Mouse (Mus musculus): ENCODE measurements around the gene Nsmf.

Gene Nsmf

DNA sequence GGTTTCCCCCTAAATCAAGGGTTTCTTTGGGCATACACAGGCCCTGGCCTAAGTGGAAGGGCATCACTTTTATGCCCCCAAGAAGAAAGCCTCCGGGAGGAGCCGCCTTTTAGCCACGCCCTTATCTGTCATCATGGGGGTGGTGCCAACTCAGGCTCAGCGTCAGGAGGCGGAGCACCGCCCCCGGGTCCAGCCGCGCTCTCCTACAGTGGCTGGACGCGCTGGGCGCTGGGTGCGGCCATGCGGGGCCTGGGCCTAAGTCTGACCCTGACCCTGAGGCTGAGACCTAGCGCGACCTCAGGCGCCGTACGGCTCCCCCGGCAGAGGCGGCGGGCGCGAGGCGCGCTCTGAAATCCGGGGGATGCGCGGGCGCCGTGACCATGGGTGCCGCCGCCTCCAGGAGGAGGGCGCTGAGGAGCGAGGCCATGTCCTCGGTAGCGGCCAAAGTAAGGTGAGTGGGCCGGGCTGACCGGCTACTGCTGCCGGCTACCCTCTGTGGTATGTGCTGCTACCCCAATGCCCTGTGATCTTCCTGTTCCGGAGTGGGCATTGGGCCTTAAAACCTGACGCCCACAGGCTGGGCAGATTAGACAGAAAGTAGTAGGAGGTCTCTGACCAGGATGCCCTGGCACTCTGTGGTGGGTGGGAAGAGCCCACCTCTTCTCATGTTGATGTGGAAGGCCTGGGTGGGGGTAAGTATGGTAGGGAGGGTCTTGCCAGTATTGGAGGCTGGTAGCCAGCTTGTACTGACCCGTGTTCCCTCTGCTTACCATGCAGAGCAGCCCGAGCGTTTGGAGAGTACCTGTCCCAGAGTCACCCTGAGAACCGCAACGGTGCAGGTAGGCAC, at the start of gene Nsmf:
TSS of gene Nsmf (plus strand) at position 135 of the 847 bp plus-strand sequence.
- peak; percentile 87 to 88 for DNase-seq

DNA sequence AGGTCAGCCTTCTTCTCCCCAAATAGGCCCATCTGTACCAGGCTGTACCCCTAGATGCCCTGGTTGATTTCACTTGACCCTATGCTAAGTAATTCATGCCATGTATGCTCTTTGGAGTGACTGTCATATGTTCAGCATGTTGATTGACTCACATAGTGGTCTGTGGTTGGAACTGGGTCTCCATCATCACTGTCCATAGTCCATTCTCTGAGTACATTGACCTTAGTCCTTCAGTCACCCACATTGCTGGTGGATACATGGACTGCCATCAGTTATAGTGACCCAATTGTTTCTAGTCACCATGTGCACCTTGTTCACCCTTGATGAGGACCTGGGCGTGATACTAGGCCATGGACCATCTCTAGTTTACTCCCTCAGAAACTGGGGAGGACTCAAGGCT, 47.4 kb upstream of the Nsmf start:
- no peak for DNase-seq

DNA sequence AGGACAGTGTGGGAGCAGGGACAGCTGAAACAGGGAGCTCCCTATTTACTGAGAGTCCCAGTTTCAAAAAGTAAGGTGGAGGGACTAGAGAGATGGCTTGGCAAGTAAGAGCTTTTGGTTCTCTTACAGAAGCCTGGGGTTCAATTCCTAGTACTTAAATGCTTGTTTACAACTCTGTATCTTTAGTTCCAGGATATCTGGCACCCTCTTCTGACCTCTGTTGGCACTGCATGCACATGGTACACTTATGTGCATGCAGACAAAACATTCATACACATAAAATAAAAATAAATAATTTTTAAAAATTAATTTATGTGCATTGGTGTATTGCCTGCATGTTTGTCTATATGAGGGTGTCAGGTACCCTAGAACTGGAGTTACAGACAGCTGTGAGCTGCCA, 45.9 kb upstream of the Nsmf start:
- peak; percentile 15 to 26 for DNase-seq

DNA sequence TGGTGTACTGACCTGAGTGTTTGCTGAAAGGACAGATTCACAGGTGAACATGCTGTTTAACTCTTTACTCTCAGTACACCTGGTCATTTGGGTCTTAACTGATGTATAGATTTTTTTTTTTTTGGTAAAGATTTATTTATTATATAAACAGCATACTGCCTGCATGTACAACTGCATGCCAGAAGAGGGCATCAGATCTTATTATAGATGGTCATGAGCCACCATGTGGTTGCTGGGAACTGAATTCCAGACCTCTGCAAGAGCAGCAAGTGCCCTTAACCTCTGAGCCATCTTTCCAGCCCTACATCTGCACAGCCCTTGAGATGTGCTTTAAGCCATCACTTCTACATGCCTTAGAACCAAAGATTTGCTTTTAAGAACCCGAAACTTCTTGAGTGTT, 31.5 kb upstream of the Nsmf start:
- no peak for DNase-seq

DNA sequence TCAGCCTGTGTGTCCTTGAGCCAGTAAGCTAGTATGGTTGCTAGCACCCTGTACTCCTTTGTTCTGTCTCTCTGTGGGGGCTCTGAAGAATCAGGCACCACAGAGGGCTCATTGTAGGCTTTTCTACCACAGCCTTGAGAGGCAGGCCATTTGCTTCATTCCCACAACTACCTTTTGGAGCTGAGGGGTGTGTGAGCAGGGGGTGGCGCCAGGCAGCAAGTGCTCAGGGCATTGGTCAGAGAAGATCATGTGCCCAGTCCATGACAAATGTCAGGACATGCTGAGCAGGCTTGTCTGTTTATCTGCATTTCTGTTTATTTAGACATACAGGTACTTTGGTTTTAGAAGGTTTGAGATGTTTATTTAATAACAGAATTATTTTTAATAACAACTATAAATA, 29.0 kb upstream of the Nsmf start:
- DNase-seq: no peak

DNA sequence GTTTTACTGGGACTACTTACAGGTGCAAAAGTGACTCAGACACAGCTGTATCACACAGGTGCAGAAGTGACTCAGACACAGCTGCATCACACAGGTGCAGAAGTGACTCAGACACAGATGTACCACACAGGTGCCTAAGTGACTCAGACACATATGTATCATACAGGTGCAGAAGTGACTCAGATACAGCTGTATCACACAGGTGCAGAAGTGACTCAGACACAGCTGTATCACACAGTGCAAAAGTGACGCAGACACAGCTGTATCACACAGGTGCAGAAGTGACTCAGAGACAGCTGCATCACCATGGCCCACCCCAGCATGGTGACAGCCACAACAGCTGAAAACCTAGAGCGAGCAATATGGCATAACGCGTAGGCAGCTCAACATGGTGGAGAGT, 19.2 kb upstream of the Nsmf start:
- DNase-seq: no peak

DNA sequence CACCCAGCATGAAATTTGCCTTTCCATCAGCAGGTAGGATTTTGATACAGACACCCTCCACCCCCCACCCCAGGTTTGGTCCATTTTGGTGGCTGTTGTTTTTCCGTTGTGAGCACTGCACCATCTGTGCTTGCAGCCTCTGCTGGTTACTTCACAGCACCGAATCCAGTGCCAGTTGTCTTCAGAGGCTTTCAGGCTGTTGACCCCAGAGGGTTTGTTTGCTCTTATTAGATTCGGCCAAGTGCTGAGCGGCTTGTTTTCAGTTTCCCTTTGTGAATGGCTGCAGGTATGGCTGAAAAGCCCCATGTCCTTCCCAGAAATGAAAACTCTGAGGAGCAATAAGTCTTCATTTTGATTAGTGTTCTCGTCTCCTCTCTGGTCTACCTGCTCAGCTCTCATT, 14.1 kb upstream of the Nsmf start:
- no peak for DNase-seq

DNA sequence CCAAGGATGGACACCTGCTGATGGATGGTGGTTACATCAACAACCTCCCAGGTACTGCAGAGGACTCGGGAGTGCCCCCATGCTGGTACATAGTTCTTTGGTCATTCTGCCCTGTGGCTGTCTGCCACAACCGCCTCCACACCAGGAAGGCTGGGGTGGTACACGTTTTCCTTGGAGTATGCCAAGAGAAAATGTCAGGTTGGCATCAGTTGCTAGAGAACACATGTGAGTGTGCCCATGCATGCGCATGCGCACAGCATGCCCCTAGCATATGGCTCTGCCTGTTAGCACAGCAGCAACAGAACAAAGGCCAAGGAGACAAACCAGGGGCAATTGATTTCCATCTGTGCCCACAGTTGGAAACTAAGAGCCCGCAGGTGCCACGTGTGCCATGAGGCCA, 3.2 kb upstream of the Nsmf start:
- no peak for DNase-seq

DNA sequence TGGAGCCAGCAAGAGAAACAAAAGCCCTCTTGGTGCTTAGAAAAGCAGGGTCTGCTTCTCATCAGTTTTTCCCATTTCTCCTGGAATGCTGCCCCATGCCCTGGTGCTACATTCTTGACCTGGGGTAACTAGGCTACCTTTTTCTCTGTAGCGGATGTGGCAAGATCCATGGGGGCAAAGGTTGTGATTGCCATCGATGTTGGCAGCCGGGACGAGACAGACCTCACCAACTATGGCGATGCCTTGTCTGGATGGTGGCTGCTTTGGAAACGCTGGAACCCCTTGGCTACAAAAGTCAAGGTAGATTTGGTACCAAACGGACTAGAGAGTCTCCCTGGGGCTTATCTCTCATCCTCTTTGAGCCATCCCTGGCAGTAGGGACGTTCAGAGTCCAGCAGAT, 2.7 kb upstream of the Nsmf start:
- no peak for DNase-seq

DNA sequence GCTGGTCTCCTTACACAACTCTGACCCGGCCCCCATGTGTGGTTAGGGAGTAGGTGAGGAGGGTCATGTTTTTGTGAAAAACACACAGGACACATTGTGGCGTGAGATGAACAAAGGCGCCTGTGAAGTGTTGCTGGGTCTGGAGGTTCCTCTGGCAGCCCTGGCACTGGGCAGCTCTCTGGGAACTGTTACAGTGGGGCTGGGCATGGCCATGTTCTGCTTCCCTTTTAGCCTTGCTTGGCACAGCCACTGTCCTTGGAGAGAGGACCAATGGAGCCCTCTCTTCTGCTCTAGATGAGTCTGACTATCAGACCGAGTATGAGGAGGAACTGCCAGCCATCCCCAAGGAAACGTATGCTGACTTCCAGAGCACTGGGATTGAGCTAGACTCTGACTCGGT, 1.1 kb upstream of the Nsmf start:
- no peak for DNase-seq

DNA sequence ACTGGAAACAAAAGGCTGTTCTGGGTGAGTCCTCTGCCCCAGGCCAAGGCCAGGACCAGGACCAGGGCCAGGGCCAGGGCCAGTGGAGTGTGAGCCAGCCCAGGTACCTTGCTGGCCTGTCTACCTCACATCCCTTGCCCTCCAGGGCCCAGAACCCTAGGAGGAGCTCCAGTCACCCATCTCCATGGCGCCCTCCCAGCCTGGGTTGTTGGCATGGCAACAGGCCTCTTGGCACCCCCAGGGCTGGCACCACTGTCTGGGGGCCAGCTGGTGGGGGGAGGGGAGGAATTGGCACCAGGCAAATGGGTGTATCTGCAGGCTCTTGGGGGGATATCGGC, 882 bp downstream of the Nsmf start:
- peak; percentile 12 to 13 for DNase-seq

DNA sequence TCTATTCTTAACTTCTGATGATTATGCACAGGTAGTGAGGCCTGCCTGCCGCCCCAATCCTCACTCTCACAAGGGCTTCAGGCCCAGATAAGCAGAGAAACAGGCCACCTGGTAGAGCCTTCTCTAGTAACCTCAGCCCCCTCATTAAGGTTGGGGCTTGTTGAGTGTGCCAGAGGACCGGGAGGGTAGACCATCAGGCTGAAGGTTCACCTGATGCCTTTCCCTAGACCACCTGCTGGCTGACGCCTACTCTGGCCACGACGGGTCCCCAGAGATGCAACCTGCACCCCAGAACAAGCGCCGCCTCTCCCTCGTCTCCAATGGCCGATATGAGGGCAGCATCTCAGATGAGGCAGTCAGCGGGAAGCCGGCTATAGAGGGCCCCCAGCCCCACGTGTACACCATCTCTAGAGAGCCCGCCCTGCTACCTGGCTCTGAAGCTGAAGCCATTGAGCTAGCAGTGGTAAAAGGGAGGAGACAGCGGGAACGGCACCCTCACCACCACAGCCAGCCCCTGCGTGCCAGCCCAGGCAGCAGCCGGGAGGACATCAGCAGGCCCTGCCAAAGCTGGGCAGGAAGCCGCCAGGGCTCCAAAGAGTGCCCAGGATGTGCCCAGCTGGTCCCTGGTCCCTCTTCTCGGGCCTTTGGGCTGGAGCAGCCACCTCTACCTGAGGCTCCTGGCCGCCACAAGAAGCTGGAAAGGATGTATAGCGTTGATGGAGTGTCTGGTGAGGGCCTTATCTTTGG, 1.4 kb downstream of the Nsmf start:
- no peak for DNase-seq

DNA sequence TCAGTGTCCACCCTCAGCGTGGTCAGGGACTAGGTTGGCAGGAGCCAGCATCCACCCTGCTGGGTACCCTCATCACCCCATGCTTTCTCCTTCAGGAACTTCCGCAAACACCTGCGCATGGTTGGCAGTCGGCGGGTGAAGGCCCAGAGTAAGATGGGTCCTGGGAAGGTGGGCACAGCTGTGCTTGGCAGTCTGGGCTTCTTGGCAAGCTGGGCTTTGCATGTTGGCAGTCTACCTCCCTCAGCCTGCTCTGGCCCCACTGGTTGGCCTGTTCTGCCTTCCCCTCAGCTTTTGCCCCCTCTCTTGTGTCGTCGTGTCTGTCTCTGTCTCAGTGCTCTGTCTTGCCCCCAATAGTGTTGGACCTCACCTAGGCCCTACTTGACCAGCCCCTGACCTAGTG, 4.8 kb downstream of the Nsmf start:
- DNase-seq: no peak

DNA sequence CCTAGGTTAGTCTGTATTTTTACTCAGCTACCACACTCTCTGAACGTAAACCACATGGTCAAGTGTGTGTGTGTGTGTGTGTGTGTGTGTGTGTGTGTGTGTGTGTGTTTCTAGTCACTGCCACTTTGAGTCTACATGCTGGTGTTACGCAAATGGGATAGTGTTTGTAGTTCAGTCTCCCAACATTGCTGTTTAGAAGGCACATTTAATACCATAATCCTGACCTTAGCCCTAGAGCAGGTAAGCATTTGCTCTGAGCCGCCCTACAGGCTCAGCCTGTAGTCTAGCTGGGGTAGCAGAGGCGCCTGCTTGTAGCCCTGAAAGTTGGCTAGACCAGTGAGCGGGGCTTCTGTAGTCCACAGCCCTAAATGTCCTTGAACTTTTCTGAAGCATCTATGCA, 9.4 kb downstream of the Nsmf start:
- no peak for DNase-seq

DNA sequence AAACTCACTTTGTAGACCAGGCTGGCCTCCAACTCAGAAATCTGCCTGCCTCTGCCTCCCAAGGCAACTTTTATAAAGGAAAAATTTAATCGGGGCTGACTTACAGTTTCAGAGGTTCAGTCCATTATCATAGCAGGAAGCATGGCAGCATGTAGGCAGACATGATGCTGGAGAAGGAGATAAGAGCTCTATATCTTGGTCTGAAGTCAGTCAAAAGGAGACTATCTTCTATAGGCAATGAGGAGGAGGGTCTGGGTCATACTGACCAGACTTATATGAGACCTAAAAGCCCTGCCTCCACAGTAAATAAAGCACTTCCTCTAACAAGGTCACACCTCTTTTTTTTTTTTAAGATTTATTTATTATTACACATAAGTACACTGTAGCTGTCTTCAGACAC, 10.1 kb downstream of the Nsmf start:
- no peak for DNase-seq

DNA sequence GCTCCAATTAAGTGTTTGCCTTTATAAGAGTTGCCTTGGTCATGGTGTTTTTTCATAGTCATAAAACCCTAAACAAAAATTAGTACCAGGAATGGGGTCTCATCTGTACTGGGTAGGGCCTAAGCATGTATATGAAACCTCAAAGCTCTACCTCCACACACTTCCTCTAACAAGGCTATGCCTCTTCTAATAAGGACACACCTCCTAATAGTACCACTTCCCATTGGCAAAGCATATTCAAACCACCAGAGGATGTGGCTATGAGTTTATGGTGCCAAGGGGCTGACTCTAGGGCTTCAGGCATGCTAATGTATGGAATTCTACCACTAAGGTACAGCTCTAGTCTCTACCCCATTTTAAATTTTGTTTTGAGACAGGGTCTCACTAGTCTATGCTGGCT, 11.4 kb downstream of the Nsmf start:
- DNase-seq: no peak

DNA sequence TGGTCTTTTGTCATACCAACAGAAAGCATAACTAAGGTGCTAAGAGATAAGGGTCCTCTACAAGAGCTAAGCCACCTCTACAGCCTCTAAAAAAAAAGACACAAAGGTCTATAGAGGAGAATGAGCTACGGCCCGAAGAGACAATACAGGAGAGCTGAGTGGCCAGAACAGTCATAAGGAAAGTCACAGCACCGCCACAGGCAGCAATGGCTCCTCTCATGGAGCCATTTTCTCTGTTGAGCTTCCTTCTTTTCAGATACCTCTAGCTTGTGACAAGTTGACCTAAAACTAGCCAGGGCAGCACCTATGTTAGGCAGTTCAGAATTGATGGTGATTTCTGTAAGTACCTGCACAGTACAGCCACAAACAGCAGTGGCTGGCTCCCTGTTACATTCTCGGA, 12.4 kb downstream of the Nsmf start:
- DNase-seq: no peak

DNA sequence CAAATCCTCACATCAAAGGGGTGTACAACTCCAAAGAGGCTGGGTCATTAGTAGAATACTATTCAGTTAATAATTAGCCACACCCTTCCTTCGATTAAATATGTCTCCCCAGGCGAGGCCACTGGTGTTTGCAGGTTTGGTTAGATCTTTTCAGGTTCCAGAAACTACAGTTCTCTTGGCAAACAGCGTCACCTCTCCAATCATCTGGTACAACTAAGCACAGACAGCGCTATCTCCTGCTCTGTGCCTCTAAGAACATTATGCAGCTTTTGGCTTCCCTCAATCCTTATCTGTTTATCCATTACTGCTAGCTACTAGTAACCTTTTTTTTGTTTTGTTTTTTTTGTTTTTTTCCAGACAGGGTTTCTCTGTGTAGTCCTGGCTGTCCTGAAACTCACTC, 15.4 kb downstream of the Nsmf start:
- no peak for DNase-seq

DNA sequence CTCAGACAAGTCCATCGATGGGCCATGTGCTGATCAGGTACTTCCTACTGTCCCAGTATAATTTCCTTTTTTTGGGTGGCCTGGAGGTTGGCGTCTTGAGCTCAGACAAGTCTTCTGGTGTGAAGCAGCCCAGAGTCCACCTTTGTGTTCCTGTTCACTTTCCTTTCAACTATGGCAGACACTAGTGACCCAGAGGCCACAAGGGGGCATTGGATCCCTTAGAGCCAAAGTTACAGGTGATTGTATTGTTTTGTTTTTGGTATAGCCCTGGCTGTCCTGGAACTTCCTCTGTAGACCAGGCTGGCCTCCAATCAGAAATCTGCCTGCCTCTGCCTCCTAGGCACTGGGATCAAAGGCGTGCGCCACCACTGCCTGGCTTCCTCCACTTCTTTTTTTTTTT, 18.2 kb downstream of the Nsmf start:
- DNase-seq: no peak

DNA sequence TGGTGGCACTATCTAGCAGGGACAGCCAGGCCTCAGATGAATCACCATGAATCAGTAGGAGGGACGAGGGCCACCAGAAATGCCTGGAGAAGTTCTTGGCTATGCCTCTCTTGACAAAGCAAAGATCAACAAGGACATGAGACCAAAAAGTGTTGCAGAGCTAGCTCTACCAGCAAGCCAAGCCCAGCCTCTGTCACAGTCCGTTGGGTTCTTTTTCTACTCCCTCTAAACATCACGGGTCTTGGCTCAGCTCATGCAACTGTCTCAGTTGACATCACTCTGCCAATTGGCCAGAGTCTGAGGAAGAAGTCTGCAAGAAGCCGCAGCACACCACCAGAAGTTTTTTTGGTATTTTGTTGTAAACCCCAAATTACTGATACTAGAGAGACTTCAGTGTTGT, 21.4 kb downstream of the Nsmf start:
- DNase-seq: no peak

DNA sequence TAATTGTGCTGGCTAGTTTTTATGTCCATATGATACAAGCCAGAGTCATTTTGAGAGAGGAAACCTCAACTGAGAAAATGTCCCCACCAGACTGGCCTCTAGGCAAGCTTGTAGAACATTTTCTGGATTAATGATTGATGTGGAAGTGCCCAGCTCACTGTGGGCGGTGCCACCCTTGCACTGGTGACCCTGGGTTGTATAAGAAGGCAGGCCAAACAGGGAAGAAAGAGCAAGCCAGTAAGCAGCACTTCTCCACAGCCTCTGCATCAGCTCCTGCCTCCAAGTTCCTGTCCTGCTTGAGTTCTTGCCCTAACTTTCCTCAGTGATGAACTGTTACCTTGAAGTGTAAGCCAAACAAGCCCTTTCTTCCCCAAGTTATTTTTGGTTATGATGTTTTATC, 24.8 kb downstream of the Nsmf start:
- no peak for DNase-seq

DNA sequence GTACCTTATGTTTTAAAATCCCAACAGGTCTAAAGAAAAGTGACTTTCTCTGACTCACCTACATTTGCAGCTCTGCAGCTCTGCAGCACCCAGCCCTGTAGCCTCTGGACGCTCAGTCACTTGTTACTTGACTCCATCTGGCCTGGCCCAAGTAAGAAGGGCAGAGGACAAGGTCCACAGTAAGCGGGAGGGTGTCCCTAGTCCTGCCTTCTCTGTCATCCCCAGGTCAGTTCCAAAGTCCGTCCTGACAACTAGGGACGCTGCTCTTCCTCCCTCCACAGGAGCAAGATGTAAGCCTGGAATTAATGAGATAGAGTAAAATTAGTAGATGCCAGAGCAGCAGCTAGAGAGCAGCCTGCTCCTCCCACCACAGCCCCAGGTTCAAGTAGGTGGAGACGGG, 25.9 kb downstream of the Nsmf start, which contains the start of gene Entpd8:
TSS of gene Entpd8 (plus strand) at position 229 of the 400 bp plus-strand sequence.
- DNase-seq: no peak

DNA sequence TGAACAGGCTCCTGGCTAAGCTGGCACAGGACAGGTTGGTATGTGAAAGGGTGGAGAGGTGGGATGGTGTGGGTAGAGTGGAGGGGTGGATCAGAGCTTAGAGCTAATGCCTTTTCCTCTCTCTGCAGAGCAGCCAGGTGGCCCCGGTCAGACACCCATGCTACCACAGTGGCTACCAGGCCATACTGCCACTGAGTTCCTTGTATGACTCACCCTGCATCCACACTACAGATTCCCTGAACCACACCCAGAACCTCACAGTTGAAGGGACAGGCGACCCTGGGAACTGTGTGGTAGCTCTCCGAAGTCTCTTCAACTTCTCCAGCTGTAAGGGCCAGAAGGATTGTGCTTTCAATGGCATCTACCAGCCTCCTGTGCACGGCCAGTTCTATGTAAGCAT, 29.5 kb downstream of the Nsmf start:
- no peak for DNase-seq

DNA sequence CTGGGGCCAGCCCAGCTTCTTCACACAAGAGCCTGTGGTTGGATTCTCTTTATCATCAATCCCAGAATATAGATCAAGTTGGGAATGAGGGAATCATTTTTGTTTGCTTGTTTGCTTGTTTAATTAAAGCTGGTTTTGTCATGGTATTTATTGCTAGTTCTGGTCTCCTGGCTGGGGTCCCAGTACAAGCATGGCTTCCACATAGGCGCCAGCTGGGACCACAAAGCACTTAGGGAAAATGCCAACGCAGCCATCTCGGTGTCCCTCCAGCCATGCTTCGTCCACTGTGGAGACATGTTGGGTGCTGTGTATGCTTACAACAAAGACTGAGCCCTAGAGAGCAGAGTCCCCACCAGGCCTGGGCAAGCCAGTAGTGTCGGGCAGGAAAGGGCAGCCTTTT, 31.4 kb downstream of the Nsmf start:
- DNase-seq: no peak

DNA sequence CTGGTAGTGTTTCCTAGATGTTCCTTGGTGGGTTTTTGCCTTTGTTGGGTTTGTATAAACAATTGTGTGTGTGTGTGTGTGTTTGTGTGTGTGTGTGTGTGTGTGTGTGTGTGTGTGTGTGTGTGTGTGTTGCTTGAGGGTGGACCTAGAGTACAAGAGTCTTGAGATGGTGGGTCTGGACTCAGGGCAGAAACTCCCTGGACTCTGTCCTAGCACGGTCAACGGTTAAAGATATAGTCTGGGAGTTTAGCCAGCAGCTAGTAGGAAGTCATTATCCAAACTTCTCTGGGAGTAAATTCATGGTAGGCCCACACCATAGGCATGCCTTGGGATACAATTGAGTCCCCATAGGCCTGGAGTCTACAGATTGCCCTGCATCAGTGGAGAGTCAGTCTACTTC, 33.7 kb downstream of the Nsmf start:
- no peak for DNase-seq
